Mouse (Mus musculus): ENCODE measurements at regions not wholly inside any gene's neighbourhood (a gene's known extent, or its start where the extent isn't known, plus 50 kb on each side); places are given as distances from the start of the nearest gene placed in this dataset.

DNA sequence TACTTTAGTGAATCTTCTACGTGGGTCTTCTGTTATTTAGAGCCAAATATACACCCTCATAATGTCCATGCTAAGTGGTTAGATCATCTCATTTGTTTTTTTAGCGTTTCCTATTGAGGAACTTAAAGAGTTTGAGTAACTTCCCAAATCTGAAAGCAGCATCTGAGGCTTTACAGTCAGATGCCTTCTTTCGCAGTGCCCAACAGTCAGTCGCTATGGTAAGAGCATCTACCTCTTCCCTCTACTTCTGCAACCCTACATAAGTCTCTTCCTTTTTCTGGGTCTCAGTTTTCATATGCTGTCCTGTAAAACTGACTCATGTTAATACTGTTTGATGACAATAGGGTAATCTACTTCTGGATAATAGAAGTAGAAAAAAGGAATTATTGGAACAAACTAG lies 146.8 kb downstream of the Ktn1 start:
- no peak for DNase-seq

DNA sequence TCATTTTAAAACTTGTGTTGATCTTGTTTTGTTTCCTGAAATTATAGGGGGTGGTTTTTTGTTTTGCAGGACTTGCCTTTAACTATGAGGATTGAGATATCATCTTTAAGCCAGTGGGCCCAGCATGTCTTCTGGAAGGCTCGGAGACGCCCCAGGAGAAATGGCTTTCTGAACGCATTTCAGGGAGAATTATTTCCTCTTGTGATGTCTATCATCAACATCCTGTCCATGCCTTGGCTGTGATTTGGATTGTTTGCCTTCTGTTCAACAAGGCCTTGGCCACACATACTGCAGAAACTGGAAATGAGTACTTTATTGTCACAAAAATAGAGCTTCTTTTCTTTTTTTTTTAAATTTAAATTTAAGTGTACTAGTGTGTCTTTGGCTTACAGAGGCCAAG lies 150.0 kb downstream of the Ktn1 start:
- no peak for DNase-seq

DNA sequence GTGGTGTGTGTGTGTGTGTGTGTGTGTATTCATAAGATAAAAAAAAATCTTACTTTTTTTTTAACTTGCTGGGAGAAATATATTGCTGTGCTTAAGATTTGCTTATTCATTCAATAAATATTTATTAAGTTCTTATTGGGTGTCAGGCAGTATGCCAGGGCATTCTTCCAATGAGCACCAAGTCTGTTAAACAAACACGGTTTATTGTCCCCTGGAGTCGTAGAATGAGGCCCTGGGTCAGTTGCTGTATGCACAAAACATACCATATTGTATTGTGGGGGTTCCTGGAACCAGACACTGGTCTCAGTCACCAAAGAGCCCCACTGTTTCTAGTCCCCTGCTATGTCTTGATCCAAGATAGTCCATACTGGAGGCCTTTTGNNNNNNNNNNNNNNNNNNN lies 151.3 kb downstream of the Ktn1 start:
- no peak for DNase-seq

DNA sequence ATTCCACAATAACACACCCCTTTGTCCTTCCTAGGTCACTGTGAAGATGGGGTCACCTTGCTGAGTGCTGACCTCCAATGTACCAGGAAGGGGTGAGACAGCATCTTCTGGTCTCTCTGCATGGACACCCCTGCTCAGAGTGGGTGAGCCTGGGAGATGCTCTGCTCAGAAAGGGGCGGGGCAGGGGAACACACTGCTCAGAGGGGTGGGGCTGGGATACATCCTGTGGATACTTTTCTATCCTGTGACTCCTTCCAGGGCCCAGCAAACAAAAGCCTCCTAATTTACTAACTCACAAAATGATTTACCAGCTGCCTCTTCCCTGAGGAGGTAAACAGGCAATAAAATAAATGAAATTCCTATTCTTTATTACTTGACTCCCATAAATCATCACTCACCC lies 157.0 kb downstream of the Ktn1 start:
- no peak for DNase-seq

DNA sequence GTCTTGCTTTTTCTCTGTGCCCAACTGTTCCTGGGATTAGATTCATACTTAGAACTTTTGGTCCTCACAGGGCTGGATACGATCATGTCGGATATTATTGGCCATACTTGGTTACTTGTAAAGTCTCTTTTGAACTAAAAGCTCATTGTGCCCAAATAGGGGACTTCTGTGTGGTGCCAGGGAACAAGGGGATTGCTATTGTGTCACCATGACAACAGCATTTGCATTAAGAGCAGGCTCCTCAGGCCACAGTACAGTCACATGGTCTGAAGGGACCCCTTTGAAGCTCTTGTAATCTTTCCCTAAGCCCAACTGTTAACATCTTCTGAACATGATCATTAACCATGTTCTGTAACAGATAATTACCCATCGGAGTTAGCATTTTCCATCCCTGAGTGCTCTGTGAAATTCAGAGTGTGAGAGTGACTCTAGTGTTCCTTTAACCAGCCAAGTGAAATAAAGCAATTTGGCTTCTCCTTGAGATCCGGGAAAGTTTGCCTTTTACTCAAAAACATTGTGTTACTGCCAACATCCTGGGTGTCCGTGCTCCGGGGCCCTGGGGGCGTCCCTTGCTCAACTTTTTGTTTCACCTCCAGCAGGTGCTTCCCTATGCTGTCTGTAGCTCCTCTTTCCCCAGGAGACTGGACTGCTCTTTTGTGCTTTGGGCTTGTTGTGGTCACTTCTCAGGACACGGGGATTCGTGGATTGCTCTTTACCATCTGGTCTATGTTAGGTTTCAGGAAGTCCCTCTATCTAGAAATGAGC lies 157.7 kb downstream of the Ktn1 start:
- no peak for DNase-seq

DNA sequence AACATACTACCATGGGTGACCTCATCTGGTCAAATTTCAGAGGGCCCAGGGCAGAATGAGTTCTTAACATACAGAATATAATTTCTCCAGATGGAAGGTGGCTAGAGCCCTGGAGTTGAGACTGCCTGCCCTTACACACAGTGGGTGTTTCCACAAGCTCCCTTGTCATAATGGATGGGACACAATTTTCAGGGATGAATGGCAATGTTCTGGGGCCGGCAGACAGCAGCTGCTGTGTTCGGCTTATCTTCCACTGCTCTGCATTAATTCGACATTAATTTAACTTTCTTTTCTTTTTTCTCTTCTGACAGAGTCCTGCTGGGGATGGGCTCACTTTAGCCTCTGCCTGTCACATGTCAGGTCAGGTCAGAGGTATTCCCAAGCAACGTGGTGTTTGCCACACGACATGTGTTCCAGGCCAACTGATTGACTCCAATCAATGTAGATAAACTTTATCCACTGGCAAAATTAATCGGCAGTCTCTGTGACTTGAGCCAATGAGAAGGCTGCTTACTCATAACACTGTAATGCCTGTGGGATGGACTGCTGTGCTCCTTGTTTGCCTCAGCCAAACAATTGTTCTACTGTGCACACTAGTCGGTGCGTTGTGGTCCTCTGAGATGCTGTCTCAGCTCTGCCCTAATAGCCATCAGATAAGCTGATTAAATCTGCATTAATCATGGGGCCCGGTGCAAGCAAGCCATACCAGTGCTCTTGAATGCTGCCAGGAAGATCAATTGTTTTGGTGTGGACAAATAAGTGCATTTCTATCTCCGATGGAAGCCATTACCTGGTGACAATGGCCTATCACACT lies 160.1 kb downstream of the Ktn1 start:
- no peak for DNase-seq

DNA sequence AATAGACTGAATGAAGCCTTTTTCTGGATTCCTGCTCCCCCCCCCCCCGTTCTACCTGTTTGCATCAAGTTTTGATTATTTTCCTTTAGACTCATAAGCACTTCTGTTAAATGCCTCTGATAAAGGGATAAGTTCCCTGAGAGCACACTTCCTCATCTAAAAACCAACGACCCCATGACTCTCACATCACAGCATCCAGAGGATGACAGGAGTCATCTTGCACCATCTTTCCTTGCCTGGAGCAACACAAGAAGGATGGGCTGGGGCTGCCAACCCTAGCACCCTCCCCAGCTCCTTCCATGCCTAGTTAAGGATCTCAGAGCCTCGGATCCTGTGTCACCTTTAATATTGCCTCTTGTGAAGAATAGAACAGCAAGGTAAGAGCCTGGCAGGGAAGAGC lies 170.0 kb downstream of the Ktn1 start:
- DNase-seq = no peak

DNA sequence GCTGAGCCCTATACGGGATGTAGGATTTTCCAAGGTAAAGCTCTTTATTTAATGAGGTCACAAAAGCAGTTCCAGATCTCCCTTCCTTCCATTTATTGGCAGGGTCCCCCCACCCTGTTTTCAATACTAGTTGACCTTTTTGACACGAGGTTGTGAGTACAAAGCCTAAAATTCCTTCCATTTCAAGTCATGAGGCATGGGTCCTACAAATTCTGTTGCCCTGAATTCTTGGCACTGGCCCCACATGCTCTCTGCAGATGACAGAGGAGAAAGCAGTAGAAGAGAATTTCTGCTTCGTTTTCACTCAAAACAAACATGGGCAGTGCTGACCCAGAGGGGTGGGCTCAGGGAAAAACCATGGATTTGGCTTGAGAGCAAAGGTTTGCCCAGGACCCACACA lies 170.4 kb downstream of the Ktn1 start:
- DNase-seq = no peak

DNA sequence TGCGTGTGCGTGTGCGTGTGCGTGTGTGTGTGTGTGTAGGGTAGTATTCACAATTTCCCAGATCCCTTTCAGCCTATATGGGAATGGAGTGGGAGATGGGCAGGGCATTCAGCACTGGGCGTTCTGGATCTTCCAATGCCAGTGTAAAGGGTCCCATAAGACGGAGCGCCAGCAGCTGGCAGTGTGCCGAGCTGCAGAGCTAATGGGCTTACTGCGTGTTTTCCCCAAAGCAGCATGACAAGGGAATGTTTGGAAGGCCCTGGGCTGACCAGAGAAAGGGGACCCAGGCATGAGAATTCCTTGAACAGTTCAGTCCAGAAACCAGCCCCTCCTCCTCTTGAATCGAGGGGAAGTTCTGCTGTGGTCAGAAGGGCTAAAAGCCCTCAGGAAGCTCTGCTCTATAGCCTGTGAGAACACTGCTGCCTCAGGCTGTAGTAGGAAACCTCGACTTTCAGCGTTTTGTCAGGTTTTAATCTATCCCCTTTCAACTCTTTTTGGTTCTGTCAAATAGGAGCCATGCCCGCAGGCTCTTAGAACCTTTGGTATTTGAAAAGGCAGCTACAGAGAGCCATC lies 172.4 kb downstream of the Ktn1 start:
- DNase-seq = no peak

DNA sequence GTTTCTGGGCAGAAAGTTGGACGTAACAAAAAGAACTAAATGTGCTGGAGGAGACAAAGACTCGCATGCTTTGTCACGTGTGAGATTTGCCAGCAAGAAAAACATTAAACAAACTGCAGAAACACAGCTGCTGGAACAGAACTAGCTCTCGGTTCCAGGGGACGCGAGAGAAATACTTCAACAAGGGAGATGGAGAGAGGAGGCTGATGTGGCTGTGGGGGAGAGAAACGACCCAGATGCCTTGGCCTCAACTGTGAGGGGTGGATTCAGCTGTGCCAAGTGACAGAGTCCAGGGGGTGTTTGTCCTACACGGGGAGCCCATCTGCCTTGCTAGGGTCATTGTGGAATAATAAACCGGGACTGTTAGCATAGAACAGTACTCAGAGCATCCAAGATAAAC lies 174.9 kb downstream of the Ktn1 start:
- DNase-seq = no peak

DNA sequence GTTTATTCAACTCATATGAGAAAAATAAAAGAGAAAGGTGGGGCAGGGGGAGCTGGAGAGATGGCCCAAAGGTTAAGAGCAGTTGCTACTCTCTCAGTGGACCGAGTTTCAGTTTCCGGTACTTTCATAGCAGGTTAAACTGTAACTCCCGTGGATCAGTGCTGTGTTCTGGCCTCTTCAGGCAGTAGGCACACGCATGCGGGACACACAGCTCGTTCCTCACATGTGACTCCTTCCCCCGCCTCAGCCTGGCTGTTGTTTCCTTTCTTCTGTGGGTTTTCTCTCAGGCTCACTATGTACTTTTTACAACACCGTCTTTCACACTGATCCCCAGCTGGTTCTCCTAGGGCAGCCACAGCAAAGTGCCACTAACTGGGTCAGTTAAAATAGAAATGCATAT lies 175.4 kb downstream of the Ktn1 start:
- DNase-seq = peak; percentile 16

DNA sequence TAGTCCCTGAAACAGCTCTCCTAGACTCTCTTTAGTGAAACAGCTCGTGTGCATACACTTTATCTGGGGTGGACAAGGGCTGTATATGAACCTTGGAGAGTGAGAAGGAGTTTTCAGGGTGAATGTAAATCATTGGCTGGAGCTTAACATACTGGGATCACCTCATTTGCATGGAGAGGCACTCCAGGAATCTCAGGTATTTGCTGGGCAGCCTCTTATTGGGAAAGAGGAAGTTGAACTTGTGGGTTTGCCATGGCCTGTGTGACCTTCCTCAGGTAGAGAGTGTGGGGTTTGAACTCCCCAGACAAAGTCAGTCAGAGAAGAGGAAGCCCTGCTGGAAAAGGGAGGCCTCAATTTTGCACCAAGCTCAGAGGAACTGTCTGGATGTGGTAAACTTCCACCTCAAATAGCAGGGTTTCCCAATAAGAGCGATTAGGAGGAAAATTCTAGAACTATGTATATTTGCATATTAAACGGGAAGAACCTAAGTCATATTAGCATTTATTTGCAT lies 177.3 kb downstream of the Ktn1 start:
- DNase-seq = no peak

DNA sequence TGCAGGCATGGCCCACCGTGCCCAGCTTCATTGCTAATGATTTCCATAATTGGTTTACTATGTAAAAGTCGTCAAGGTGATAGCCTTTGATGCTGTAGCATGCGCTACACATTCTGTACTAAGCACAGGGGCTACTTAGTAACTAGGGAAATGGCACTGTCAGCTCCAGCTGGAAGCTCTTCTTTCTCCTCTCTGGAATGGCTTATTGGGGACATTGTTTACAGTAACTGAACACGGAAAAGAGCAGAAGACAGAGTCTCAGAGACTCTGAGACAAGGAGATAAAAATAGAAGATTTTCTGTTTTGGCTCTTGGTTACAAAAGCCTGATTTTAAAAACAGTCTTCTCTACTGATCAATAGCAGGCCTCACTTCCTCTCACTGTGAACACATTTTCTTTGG lies 178.3 kb downstream of the Ktn1 start:
- no peak for DNase-seq

DNA sequence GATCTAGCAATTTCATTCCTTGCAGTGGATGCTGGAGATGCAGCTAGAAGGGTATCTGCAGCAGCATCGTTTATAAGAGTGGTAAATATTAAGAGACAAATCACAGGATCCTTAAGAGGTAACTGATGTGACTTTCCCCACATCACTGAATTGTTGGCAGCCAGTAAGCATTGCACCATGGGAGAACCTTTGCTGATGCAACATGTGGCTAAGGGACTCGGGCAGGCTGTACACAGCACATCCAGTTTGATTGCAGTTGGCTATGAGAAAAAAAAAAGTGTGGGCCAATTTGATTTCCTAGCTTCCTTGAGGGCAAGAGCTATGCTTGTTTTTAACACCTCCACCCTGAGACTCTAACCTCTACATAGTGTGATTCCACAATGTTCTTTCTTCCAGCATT lies 179.4 kb downstream of the Ktn1 start:
- no peak for DNase-seq

DNA sequence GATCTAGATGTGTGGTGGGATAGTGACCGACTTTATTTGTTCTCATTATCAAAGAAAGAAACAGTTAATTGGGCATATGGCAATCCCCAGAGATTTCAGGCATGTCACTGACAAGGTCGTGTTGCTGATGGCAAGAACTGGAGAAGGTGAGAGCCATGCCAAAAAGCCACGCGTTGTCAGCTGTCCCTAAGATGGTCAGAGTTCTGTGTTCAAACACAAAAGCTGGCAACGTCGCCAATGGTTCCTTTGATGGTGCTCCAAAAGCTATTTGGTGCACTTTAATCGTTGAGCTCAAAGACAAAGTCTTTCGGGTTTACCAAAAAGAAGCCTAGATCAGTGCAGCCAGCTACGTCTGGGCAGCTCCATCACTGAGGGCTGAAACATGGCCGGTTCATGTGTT lies 185.4 kb downstream of the Ktn1 start:
- no peak for DNase-seq

DNA sequence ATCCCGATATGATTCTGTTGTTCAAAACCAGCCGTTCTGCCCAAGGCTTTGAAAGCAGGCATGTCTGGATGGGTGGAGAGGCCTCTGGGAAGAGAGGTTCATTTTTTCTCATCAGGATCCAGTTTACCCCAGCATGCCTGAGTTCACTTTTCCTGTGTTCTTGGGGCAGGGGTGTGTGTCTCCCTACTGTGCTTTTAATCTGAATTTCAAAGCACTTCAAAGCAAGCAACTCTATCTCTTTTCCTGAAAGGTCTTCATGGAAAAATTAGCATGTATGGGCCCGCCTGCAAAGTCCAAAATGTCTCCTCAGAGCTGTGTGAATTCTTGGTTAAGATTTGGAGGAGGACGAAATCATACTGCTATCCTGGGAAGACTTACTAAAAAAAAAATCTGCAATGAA lies 187.2 kb downstream of the Ktn1 start:
- DNase-seq = no peak

DNA sequence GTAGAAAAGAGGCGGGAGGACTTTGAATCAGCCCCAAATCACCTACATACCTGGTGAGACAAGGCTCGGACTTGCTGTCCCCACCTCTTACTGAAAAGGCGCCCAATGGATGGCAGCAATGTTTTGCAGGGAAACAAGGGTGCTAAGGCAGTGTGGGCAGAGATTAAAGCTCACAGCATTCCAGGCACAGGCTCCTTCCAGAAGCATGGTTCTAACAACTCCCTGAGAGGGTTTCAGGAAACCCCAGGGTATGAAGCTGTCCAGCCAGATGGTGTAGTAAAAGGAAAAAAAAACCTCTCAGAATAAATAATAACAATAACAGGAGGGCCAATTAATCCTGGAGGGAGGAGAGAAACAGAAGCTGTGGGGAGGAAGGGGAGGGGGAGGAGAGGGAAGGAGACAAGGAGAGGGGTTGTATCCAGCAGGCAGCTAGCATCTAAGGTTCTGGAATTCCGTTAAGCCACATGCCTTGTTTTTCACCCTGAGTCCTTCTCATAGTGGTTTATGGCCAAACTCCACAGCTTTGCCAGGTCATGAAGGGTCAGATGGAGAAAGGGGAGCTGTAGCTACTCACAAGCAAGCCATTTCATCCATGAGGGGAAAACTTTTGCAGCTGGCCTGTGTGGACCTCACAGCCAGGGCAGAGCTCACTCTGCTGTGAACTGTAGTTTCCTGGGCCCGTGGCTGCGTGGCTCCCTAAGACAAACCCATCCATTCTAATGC lies 191.4 kb downstream of the Ktn1 start:
- no peak for DNase-seq

DNA sequence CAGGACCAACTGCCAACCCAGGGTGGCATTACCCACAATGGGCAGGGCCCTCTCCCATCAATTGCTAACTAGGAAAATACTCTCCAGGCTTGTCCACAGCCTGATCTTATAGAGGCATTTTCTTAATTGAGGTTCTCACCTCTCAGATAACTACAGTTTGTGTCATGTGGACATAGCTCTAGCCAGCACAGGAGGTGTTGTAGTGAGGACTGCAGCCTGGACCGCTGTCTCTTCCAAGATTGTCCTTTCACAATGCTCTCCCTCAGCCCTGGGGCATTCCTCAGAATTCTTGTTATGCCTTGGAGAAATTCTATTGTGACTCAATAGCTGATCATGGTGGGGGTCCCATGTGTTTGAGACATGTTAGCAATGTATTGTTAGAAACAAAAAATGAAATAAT lies 196.1 kb downstream of the Ktn1 start:
- no peak for DNase-seq

DNA sequence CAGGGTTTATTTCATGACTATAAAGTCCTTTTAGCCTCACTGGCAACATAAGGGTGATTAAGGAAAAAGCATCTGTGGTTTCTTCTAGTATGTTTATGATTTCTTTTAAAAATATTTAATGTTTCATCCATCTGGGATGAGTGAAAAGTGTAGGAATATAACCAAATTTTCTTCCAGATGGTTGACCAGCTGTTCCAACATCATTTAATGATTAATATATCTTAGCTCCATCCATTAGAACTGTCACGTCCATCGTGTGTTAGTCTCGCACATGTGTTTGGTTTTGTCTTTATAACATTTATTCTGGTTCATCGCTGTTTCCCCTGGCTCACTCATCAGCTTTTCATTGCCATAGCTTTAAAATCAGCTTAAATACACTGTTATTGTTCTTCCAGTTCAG lies 200.6 kb downstream of the Ktn1 start:
- no peak for DNase-seq

DNA sequence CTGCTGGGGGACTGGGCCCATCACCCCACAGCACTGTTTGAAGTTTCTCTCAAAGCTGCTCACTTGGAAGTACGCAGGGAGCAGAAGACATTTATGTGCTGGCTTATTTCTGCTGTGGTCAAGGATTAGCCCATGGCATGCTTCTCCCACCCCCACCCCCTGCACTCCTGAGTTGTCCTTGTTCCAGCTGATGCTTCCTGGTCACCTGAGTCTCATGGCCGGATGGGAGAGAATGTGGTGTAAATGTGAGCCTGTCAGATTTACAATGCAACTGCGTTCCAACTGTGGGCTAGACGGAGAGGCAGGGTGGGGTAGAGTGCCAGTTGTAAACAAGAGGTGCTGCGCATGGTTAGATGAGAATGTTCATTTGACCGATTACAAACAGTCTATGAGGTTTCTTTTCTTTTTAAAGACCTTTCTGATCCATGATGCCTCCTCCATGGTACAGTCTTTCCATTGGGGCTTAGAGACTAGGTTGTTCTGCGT lies 208.1 kb downstream of the Ktn1 start:
- DNase-seq = no peak

DNA sequence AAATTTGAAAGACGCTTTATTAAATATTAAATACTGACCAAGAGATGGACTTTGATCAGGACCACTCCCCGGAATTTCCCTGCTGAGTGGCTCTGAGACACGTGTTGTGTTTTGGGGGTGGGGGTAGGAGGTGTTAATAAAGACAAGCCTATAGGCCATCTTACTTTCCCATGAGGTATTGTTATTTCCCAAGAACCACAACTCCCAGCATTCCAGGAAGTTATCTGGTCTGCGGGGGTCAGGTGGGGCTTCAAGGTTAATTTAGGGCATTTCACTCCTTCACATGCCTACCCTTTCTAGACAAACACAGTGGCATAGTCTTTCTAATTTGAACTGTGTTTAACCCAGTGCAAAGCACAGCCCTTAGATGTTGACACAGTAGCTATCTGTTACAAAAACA lies 209.0 kb downstream of the Ktn1 start:
- DNase-seq = no peak

DNA sequence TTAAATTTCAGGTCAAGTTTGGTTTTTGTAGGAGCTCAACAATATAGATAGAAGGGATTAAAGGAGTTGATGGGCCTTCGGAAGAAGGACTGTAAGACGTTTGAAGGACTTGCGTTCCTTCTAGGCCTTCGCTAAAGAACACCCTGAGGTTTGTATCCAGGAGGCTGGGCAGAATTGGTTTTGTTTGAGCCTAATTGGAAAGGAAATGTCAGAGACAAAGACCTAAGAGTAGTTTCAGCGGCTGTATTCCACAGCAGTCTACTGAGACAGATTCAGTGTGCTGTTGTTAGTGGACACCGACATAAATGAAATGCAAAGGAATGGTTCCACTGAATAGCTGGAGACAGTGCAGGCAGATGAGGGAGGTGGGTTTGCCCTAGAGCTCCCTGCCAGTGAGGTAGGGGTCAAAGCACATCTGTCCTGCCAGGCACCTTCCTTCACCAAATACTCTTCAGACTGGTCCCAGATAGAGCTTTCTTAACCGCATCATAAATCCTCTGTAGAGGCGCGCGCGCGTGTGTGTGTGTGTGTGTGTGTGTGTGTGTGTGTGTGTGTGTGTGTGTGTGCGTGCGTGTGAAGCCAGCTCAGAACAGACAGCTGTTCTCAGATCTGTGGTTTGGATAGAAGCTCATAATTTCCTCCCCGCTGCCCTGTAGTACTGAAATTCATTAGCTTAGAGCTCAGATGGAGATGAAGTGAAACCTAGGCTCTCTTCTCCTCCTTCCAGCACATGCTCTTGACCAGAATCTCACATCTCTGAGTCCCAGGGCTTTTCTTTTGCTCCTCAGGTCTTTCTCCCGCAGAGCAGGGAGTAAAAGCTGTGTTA lies 209.7 kb downstream of the Ktn1 start:
- peak; percentile 14 for DNase-seq

All from thymus, postnatal 4 days (tissue).